Mouse (Mus musculus): ENCODE data around the gene Adgrf3.

The Adgrf3 gene

DNA sequence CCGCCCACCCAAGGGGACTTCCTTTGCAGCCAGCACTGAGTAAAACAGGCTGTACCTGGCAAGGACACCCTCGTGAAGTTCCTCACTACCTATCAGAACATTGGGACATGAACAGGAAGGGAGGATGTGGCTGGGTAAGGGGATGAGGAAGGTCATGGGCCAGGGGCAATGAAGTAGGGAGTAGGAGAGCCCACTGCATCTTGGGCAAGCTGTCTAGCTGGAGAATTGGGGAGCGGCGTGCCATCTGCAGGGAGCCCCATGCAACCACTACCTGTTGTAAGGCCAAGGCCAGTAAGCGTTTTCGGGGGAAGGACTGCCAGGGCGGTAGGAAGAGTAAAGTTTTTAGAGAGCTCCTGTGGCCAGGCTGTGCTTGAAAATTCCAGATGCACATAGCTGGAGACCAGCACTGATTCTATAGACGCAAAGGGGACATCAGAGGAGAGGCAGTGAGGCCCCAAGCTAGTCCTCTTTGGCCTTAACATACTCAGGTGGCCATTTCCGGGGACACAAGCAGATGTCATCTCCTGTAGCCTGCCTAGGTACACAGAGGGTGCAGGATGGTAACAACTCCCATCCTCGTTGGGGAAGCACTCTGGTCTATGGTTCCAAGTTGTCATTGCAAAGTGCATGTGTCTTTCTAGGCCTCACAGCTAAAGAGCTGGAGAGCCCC is 2.2 kb downstream of the Adgrf3 start:
- in situ Hi-C loops (cut with MboI, MseI): no loop called here

DNA sequence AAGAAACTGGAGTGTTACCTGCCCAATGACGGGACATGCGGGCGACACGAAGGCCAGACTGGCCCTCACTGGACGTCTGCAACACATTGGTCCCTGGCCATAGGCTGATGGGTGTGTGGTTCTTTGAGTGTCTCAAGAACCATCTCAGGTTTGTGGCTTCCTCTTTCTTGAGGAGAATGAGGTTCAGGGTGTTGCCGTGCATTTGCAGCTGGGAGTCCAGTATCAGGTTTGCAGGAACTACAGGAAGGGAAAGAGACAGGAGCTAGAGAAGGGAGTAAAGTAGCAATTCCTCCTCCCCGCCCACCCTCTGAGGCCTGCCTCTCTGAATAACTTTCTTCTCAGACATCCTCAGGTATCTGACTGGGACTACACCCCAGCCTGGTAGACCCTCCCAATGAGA is 3.3 kb downstream of the Adgrf3 start:
- in situ Hi-C loops (cut with MboI, MseI): no loop called here

DNA sequence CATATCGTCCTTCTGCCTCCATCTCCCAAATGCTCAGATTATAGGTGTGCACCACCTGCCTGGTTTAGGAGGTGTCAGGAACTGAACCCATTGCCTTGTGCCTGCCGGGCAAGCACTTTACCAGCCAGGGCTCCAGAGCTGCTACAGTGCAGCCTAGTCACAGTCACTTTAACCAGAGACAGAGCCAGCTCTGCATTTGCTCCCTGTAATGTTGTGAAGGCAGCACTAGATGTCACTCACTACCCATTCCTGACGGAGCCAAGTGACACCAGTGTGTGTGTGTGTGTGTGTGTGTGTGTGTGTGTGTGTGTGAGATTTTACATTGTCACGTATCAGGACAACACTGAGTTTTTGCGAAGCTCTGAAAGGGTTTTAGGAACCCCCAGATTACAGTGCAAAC is 4.0 kb downstream of the Adgrf3 start:
- in situ Hi-C loops (cut with MboI, MseI): no loop called here

GRCm38 (mm10) chr5:30198257-30198656 is 7.3 kb downstream of the Adgrf3 start:
- in situ Hi-C loops (cut with MboI, MseI): loop anchor here (5.0 to 10.0 kb wide), 2 partner anchors 289 to 383 kb away; no protein-coding TSS in a partner anchor

- in situ Hi-C loops (cut with MboI, MseI): loop anchor here (5.0 to 10.0 kb wide), 2 partner anchors 292 to 381 kb away; no protein-coding TSS in a partner anchor
Measured at GRCm38 (mm10) chr5:30195340-30195739, 10.2 kb downstream of the Adgrf3 start.

- in situ Hi-C loops (cut with MboI, MseI): loop anchor here (10.0 kb wide), 1 partner anchor 378 kb away; no protein-coding TSS in a partner anchor
Measured at GRCm38 (mm10) chr5:30192452-30192851, 13.1 kb downstream of the Adgrf3 start.

DNA sequence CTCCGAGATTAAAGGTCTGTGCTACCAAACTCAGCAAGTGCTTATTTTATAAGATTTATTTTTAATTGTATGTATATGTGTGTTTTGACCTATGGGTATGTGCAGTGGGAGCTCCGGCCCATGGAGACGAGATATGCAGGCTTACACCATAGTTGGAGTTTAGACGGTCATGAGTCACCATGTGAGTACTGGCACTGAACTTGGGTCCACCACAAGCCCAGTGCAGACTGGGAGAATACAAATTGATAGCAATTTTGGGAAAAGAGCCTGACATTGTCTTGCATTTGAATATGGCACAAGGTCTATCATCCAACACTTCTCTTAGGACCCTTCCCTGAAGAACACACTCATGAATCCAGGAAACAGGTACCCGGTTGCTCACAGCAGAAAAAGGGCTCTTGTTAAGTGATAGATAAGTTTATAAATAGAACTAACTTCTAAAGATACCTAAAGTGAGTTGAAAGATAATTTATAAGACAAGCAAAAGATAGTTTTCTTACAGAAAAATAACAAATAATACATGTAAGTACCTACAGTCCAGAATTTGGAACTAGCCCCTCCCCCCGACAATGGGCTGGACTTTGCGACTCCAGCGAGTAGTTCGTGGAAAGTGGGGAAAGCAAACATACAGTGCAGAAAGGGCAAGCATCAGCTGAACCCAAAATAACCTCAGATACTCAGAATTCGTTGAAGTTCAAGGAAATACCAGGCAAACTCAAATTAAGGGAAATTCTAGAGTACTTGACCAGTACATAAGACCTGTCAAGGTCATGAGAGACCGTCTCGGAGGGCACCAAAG is 17.6 kb downstream of the Adgrf3 start:
- in situ Hi-C loops (cut with MboI, MseI): no loop called here

GRCm38 (mm10) chr5:30175811-30176210 is 29.7 kb downstream of the Adgrf3 start:
- in situ Hi-C loops (cut with MboI, MseI): no loop called here

- in situ Hi-C loops (cut with MboI, MseI): no loop called here
Measured at GRCm38 (mm10) chr5:30172931-30173692, 32.4 kb downstream of the Adgrf3 start.

GRCm38 (mm10) chr5:30172115-30172514 is 33.4 kb downstream of the Adgrf3 start:
- in situ Hi-C loops (cut with MboI, MseI): no loop called here

DNA sequence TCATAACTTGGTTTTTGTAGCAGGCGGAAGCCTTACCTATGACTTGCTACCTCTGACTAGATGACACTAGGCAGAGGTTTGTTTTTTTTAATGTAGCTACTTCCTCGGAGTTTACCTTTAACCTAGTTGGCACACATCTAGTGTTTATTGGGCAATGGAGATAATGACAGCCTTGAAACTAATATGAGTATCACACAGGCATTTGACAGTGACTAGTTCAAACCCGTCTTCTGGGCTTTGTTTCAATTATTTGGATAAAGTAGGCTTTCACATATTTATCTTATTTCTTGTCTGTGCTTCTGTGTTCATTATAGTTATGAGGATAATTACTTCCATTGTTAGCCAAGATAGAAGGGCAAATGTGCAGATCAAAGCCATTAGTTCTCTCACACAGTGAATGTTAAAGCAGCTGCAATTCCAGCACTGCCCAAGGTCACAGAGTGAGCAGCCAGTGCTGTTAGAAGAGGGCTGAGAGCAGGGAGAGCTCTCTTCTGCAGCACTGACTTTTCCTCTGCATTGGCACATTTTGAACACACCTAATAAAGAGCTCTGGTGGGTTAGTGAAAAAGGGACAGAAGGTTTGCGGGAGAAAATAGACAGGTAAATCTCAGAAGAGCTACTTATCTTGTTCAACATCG is 35.1 kb downstream of the Adgrf3 start:
- in situ Hi-C loops (cut with MboI, MseI): no loop called here

DNA sequence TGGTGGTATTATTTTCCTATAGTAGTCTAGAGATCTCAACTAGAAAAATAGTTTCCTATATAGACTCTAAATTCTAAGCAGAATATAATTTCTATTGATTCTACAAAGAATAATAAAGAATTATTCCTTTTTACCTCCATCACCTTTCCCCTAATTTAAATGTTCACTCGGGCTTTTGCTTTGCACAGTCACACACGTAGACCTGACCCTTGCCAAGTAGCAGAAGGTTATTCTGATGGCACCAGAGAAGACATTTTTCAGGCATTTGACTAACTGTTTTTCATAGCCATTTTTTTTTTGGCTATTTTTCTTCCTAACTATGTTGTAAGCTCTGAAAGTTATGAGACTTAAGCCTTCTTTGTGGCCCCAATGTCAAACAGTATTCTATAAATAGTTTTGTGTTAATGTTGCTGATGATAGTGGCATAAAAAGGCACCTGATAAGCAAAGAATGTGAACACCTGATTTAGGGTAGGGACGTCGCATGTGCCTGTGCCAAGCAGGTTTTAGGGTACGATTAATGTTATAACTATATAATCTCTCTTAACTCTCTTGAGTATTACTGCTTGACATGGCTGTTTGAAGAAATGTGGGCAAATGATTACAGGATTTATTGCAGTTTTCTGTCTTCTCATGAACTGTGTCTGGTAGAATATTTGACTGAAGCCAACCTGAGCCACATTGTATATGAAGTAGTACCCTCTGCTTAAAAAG is 40.1 kb downstream of the Adgrf3 start:
- in situ Hi-C loops (cut with MboI, MseI): no loop called here

- in situ Hi-C loops (cut with MboI, MseI): no loop called here
Measured at GRCm38 (mm10) chr5:30162339-30162738, 43.2 kb downstream of the Adgrf3 start.

GRCm38 (mm10) chr5:30161836-30162235 is 43.7 kb downstream of the Adgrf3 start:
- in situ Hi-C loops (cut with MboI, MseI): no loop called here

DNA sequence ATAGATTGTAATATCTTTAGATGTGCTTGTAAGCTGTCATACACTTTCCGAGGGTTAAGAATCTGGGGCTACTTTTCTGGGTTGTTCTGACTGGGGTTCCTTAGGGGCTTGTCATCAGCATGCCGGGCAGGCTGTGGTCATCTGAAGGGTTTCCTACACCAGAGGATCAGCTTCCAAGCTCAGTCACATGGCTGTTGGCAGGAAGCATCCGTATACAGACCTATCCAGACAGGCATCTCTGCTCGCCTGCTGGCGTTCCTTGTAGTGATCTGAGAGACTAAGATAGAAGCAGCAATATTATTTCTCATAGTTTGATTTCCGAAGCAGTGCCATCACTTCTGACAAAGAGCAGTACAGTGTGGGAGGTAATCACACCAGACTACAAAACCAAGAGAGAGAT is 45.9 kb downstream of the Adgrf3 start:
- in situ Hi-C loops (cut with MboI, MseI): no loop called here

GRCm38 (mm10) chr5:30155821-30156629 is 49.5 kb downstream of the Adgrf3 start:
- in situ Hi-C loops (cut with MboI, MseI): no loop called here

GRCm38 (mm10) chr5:30155395-30155792 is 50.1 kb downstream of the Adgrf3 start:
- in situ Hi-C loops (cut with MboI, MseI): no loop called here

GRCm38 (mm10) chr5:30154474-30155394 is 50.8 kb downstream of the Adgrf3 start, which contains the start of the genes Hadha and Hadhb:
TSS of gene Hadha (minus strand) at chr5:30155162.
TSS of gene Hadhb (plus strand) at chr5:30155248.
- in situ Hi-C loops (cut with MboI, MseI): no loop called here

GRCm38 (mm10) chr5:30154013-30154412 is 51.5 kb downstream of the Adgrf3 start:
- in situ Hi-C loops (cut with MboI, MseI): no loop called here
